In the genomic region with DNA sequence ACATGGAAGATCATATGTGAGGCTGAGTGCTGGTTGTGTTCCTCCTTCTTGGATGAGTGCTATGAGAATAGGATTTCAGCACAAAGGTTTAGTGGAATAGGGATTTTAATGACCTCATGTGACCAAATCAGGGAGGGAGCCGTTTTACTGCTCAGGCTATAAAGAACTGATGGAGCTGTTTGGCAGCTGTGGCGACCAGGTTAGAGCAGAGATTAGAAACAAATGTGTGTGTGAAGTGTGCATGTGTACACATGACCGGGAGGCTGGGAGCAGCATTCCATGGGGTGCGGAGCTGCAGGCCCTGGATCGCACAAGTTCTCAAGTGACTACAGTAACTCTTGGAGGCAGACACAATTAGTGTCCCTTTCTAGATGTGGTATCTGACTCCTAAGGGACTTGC, we compare ENCODE assay signal across 31 mouse cellular contexts. TPM values are rescaled to one million over a fixed set of nuclear protein-coding genes. Genes with fewer than 3 reads are reported as not detected.
DNase-seq lines count a peak whose midpoint lies in the region; ATAC-seq lines count a peak whose summit lies in the region.
"Had no signal": no experiment of that assay in that cellular context is flagged by ENCODE, and none has a peak within 500 bp of the region (broad histone marks: within the 10 kb centered on the region; RNA-seq: fewer than 3 reads in every experiment).

No protein-coding gene starts in this region.

- no peak overlapping the region for H3K4me3 ChIP-seq in kidney, embryonic 14.5 days (ENCODE audit: low read length)
- no peak overlapping the region for H3K4me3 ChIP-seq in intestine, embryonic 16.5 days (ENCODE audit: low read length)
- no peak overlapping the region for H3K4me3 ChIP-seq in limb, embryonic 12.5 days (replicated peaks)
- H3K4me3 ChIP-seq: erythroblast, embryonic 14.5 days; forebrain, embryonic 12.5 days; neural tube, embryonic 12.5 days had no signal

- WGBS in kidney, embryonic 14.5 days, result 38% methylated on average over 5 of the region's 5 CpGs
- WGBS in intestine, embryonic 16.5 days, result 52% methylated on average over 5 of the region's 5 CpGs
- WGBS in limb, embryonic 12.5 days, result 9% methylated on average over 5 of the region's 5 CpGs

- H3K9ac ChIP-seq in kidney, embryonic 14.5 days (ENCODE audit: low read depth, low read length), result no peak overlapping the region
- no peak overlapping the region for H3K9ac ChIP-seq in intestine, embryonic 16.5 days (ENCODE audit: low read depth, low read length)
- H3K9ac ChIP-seq in limb, embryonic 12.5 days (replicated peaks), result no peak overlapping the region
- H3K9ac ChIP-seq: embryonic facial prominence, embryonic 13.5 days; forebrain, embryonic 12.5 days; neural tube, embryonic 12.5 days had no signal

- H3K27me3 ChIP-seq in kidney, embryonic 14.5 days (ENCODE audit: control insufficient read depth, insufficient read depth, low read length), result peaks cover 32% of the 10 kb centered on the region
- H3K27me3 ChIP-seq in intestine, embryonic 16.5 days (replicated peaks; ENCODE audit: control insufficient read depth, insufficient read depth, low read length), result peaks cover 12% of the 10 kb centered on the region
- peaks cover 28% of the 10 kb centered on the region for H3K27me3 ChIP-seq in limb, embryonic 12.5 days

- H3K4me2 ChIP-seq in kidney, embryonic 14.5 days (replicated peaks; ENCODE audit: low read depth, low read length), result no peak overlapping the region
- H3K4me2 ChIP-seq in intestine, embryonic 16.5 days (ENCODE audit: low read depth, low read length), result no peak overlapping the region
- H3K4me2 ChIP-seq in limb, embryonic 12.5 days, result no peak overlapping the region
- H3K4me2 ChIP-seq: embryonic facial prominence, embryonic 13.5 days; neural tube, embryonic 12.5 days had no signal

- no peak overlapping the region for H3K27ac ChIP-seq in kidney, embryonic 14.5 days (ENCODE audit: low read depth, low read length)
- no peak overlapping the region for H3K27ac ChIP-seq in intestine, embryonic 16.5 days (ENCODE audit: low read length)
- H3K27ac ChIP-seq in limb, embryonic 12.5 days, result peak overlapping the region; percentile 64
- H3K27ac ChIP-seq: embryonic facial prominence, embryonic 13.5 days; forebrain, embryonic 12.5 days; macrophage; midbrain, embryonic 15.5 days; neural tube, embryonic 12.5 days had no signal

- DNase-seq in kidney, adult 9 months, result peak; percentile 44
- DNase-seq in embryo, embryonic 9.5 days (ENCODE audit: extremely low spot score), result no peak
- DNase-seq in left cerebral cortex, postnatal 4 days, result no peak
- DNase-seq in cerebellum, adult 11 months, result no peak
- DNase-seq: adrenal gland, adult 8-10 months; cerebellum, adult 2 months; cerebellum, postnatal 25 days; heart, postnatal 10 days; kidney, postnatal 4 days; retina, postnatal 1 day; right cerebral cortex, postnatal 25 days; spleen, adult 18-20 months had no signal

- H3K36me3 ChIP-seq in kidney, embryonic 14.5 days (ENCODE audit: control insufficient read depth, insufficient read depth, low read length), result no peaks in the 10 kb centered on the region
- H3K36me3 ChIP-seq in intestine, embryonic 16.5 days (ENCODE audit: control insufficient read depth, insufficient read depth, low read length), result peaks cover 7% of the 10 kb centered on the region; the same call in 1 of the 2 replicates
- H3K36me3 ChIP-seq in limb, embryonic 12.5 days, result no peaks in the 10 kb centered on the region
- H3K36me3 ChIP-seq: embryonic facial prominence, embryonic 13.5 days; forebrain, embryonic 12.5 days; midbrain, embryonic 15.5 days; neural tube, embryonic 12.5 days had no signal

- intact Hi-C loops in left cerebral cortex, postnatal 4 days (cut with DNase I), result no loop called here

- 0 out of 2 replicates have a peak, but pooled peaks cover 2% of the 10 kb centered on the region for H3K4me1 ChIP-seq in kidney, embryonic 14.5 days (ENCODE audit: control insufficient read depth, insufficient read depth, low read length)
- H3K4me1 ChIP-seq in intestine, embryonic 16.5 days (ENCODE audit: control insufficient read depth, insufficient read depth, low read length), result no peaks in the 10 kb centered on the region
- H3K4me1 ChIP-seq in limb, embryonic 12.5 days (replicated peaks), result peaks cover 27% of the 10 kb centered on the region

- H3K9me3 ChIP-seq in kidney, embryonic 14.5 days (ENCODE audit: control insufficient read depth, low read length), result no peaks in the 10 kb centered on the region
- no peaks in the 10 kb centered on the region for H3K9me3 ChIP-seq in intestine, embryonic 16.5 days (ENCODE audit: control insufficient read depth, low read length)
- no peaks in the 10 kb centered on the region for H3K9me3 ChIP-seq in limb, embryonic 12.5 days
- H3K9me3 ChIP-seq: embryonic facial prominence, embryonic 13.5 days; forebrain, embryonic 12.5 days; midbrain, embryonic 15.5 days; neural tube, embryonic 12.5 days had no signal

- no peak for ATAC-seq in kidney, embryonic 14.5 days (ENCODE audit: low FRiP score, low TSS enrichment)
- ATAC-seq in intestine, embryonic 16.5 days, result peak; percentile 81
- ATAC-seq in limb, embryonic 12.5 days (ENCODE audit: insufficient number of reproducible peaks, insufficient read depth, low FRiP score, low TSS enrichment, low read depth), result peak; percentile 83
- ATAC-seq: inflammation-experienced regulatory T-cells, adult 6 months; midbrain, embryonic 15.5 days had no signal

RNA-seq across cellular contexts. Expression of a gene that starts 16.1 kb away (rescaled TPM):
- polyA plus RNA-seq in kidney, embryonic 14.5 days (2014; fragmentation: Nextera tagmentation; extraction: Ambion mirVana), result 4.3 and 4.6 TPM in 2 replicates
- 20.1 and 33.3 TPM in 2 replicates for polyA plus RNA-seq in intestine, embryonic 16.5 days (2015; fragmentation: Nextera tagmentation; extraction: Ambion mirVana)
- polyA plus RNA-seq in limb, embryonic 12.5 days (2016; fragmentation: Nextera tagmentation; extraction: Ambion mirVana), result 4.4 and 5.4 TPM in 2 replicates
- 1 to 10 TPM; 4.6 to 5.4 TPM for total RNA-seq in left cerebral cortex, postnatal 4 days (2021)
- polyA plus RNA-seq: erythroblast, embryonic 14.5 days; inflammation-experienced regulatory T-cells, adult 6 months; macrophage had no signal

RNA-seq across cellular contexts. Expression of a gene that starts 23.0 kb away (rescaled TPM):
- 0.49 TPM in 1 of 2 replicates, not detected in the other for polyA plus RNA-seq in kidney, embryonic 14.5 days (2014; fragmentation: Nextera tagmentation; extraction: Ambion mirVana)
- 0.11 TPM in 1 of 2 replicates, not detected in the other for polyA plus RNA-seq in intestine, embryonic 16.5 days (2015; fragmentation: Nextera tagmentation; extraction: Ambion mirVana)
- not detected in 2 replicates for polyA plus RNA-seq in limb, embryonic 12.5 days (2016; fragmentation: Nextera tagmentation; extraction: Ambion mirVana)
- not detected for total RNA-seq in left cerebral cortex, postnatal 4 days (2021)
- total RNA-seq: adrenal gland, adult 8-10 months; gastrocnemius, adult 8-10 months; heart, postnatal 10 days; layer of hippocampus, postnatal 10 days; left cerebral cortex, adult 8-10 months had no signal
- polyA plus RNA-seq: erythroblast, embryonic 14.5 days; gonadal fat pad, adult 2 months; liver, adult 2 months; macrophage had no signal

RNA-seq across cellular contexts. Expression of a gene that starts 31.7 kb away (rescaled TPM):
- polyA plus RNA-seq in kidney, embryonic 14.5 days (2014; fragmentation: Nextera tagmentation; extraction: Ambion mirVana), result not detected in 2 replicates
- polyA plus RNA-seq in intestine, embryonic 16.5 days (2015; fragmentation: Nextera tagmentation; extraction: Ambion mirVana), result 0.47 and 0.56 TPM in 2 replicates
- not detected in 2 replicates for polyA plus RNA-seq in limb, embryonic 12.5 days (2016; fragmentation: Nextera tagmentation; extraction: Ambion mirVana)
- total RNA-seq in left cerebral cortex, postnatal 4 days (2021), result not detected
- total RNA-seq: gastrocnemius, adult 8-10 months; MEL had no signal
- polyA plus RNA-seq: C2C12; erythroblast, embryonic 14.5 days; forebrain, embryonic 12.5 days; heart, embryonic 11.5 days; hindbrain, embryonic 11.5 days; inflammation-experienced regulatory T-cells, adult 6 months; macrophage; midbrain, embryonic 15.5 days had no signal

RNA-seq across cellular contexts. Expression of a gene that starts 35.8 kb away (rescaled TPM):
- polyA plus RNA-seq in kidney, embryonic 14.5 days (2014; fragmentation: Nextera tagmentation; extraction: Ambion mirVana), result 60.7 and 81.2 TPM in 2 replicates
- 73.3 and 79.4 TPM in 2 replicates for polyA plus RNA-seq in intestine, embryonic 16.5 days (2015; fragmentation: Nextera tagmentation; extraction: Ambion mirVana)
- 85.6 and 85.7 TPM in 2 replicates for polyA plus RNA-seq in limb, embryonic 12.5 days (2016; fragmentation: Nextera tagmentation; extraction: Ambion mirVana)
- 10 to 100 TPM; 55.8 to 56.3 TPM for total RNA-seq in left cerebral cortex, postnatal 4 days (2021)
